Mouse (Mus musculus) testis, adult 2 months (tissue): ENCODE measurements at regions not wholly inside any gene's neighbourhood (a gene's known extent, or its start where the extent isn't known, plus 50 kb on each side); places are given as distances from the start of the nearest gene placed in this dataset.

Experiments used
- H3K27ac ChIP-seq: fragments of 200-500 bp; 2 replicates; pipeline ENCODE4 v1.5.1; 2012; ENCODE audit warnings: low read depth, low read length; ENCODE audit not compliant: control insufficient read depth, insufficient read depth
- H3K27me3 ChIP-seq: fragments of 200-500 bp; 2 replicates; pipeline ENCODE4 v1.6.1; 2012; ENCODE audit warnings: mild to moderate bottlenecking, low read length, moderate library complexity; ENCODE audit not compliant: control insufficient read depth, insufficient read depth
- H3K36me3 ChIP-seq: fragments of 200-500 bp; 2 replicates; pipeline ENCODE4 v1.6.1; 2012; ENCODE audit warnings: mild to moderate bottlenecking, low read length; ENCODE audit not compliant: control insufficient read depth, insufficient read depth
- H3K4me1 ChIP-seq: fragments of 200-500 bp; 2 replicates; pipeline ENCODE4 v1.6.1; 2012; ENCODE audit warnings: low read length; ENCODE audit not compliant: control insufficient read depth, insufficient read depth
- H3K4me3 ChIP-seq: fragments of 200-500 bp; 2 replicates; pipeline ENCODE4 v1.5.1; 2012; ENCODE audit warnings: low read depth, mild to moderate bottlenecking, low read length, moderate library complexity, mixed read lengths; ENCODE audit not compliant: control insufficient read depth
- CTCF ChIP-seq: fragments of 200-500 bp; IDR thresholded peaks from 2 replicates; pipeline ENCODE4 v1.5.1; 2012; ENCODE audit warnings: low read depth, mild to moderate bottlenecking, inconsistent platforms, low read length, moderate library complexity; ENCODE audit not compliant: control insufficient read depth, insufficient read depth, insufficient replicate concordance
- POLR2A ChIP-seq: fragments of 200-500 bp; IDR thresholded peaks from 2 replicates; pipeline ENCODE4 v1.6.1; 2012; ENCODE audit warnings: low read depth, mild to moderate bottlenecking, inconsistent platforms, low read length, moderate library complexity; ENCODE audit not compliant: control insufficient read depth

- Histone ChIP-seq H3K36me3 (no peaks in the 10 kb centered on the region), H3K4me1 (no peaks in the 10 kb centered on the region), H3K27ac (no peak overlapping the region), H3K4me3 (no peak overlapping the region), H3K27me3 (no peaks in the 10 kb centered on the region)
- no peak for TF ChIP-seq CTCF
- TF ChIP-seq POLR2A = no peak
Measured at GRCm38 (mm10) chr5:53370272-53370671, 95.7 kb upstream of the Rbpj start.

GRCm38 (mm10) chr5:53371638-53372037 is 94.3 kb upstream of the Rbpj start:
- Histone ChIP-seq H3K4me3 (no peak overlapping the region), H3K27ac (no peak overlapping the region), H3K27me3 (no peaks in the 10 kb centered on the region), H3K36me3 (no peaks in the 10 kb centered on the region), H3K4me1 (no peaks in the 10 kb centered on the region)
- TF ChIP-seq CTCF (no peak), POLR2A (no peak)

GRCm38 (mm10) chr5:53373315-53373714 is 92.6 kb upstream of the Rbpj start:
- Histone ChIP-seq H3K36me3 (no peaks in the 10 kb centered on the region), H3K27ac (no peak overlapping the region), H3K27me3 (no peaks in the 10 kb centered on the region), H3K4me3 (no peak overlapping the region), H3K4me1 (no peaks in the 10 kb centered on the region)
- TF ChIP-seq CTCF (no peak), POLR2A (no peak)

GRCm38 (mm10) chr5:53376856-53377255 is 89.1 kb upstream of the Rbpj start:
- H3K27me3 ChIP-seq = no peaks in the 10 kb centered on the region
- no peaks in the 10 kb centered on the region for H3K36me3 ChIP-seq
- H3K27ac ChIP-seq = no peak overlapping the region
- TF ChIP-seq CTCF = no peak
- no peak overlapping the region for H3K4me3 ChIP-seq
- H3K4me1 ChIP-seq = no peaks in the 10 kb centered on the region

- TF ChIP-seq CTCF (no peak), POLR2A (no peak)
- Histone ChIP-seq H3K27ac (no peak overlapping the region), H3K4me1 (no peaks in the 10 kb centered on the region)
Measured at GRCm38 (mm10) chr5:53377698-53378097, 88.3 kb upstream of the Rbpj start.

GRCm38 (mm10) chr5:53378106-53378505 is 87.8 kb upstream of the Rbpj start:
- H3K36me3 ChIP-seq = no peaks in the 10 kb centered on the region
- TF ChIP-seq CTCF (no peak), POLR2A (no peak)
- H3K27me3 ChIP-seq = no peaks in the 10 kb centered on the region
- no peak overlapping the region for H3K4me3 ChIP-seq
- H3K4me1 ChIP-seq = no peaks in the 10 kb centered on the region
- no peak overlapping the region for H3K27ac ChIP-seq

More at GRCm38 (mm10) chr5:53377698-53378097, 88.3 kb upstream of the Rbpj start:
- Histone ChIP-seq H3K4me3 (no peak overlapping the region), H3K27me3 (no peaks in the 10 kb centered on the region), H3K36me3 (no peaks in the 10 kb centered on the region)

GRCm38 (mm10) chr5:53378599-53378998 is 87.4 kb upstream of the Rbpj start:
- H3K4me3 ChIP-seq = no peak overlapping the region
- TF ChIP-seq CTCF (no peak), POLR2A (no peak)
- H3K27me3 ChIP-seq = no peaks in the 10 kb centered on the region
- no peaks in the 10 kb centered on the region for H3K4me1 ChIP-seq
- no peak overlapping the region for H3K27ac ChIP-seq
- H3K36me3 ChIP-seq = no peaks in the 10 kb centered on the region

GRCm38 (mm10) chr5:53379612-53380011 is 86.3 kb upstream of the Rbpj start:
- no peak for TF ChIP-seq POLR2A
- Histone ChIP-seq H3K4me3 (no peak overlapping the region), H3K27ac (no peak overlapping the region), H3K27me3 (no peaks in the 10 kb centered on the region), H3K4me1 (no peaks in the 10 kb centered on the region), H3K36me3 (no peaks in the 10 kb centered on the region)
